Mouse (Mus musculus) kidney, adult 2 months (tissue): Measurements from ENCODE around the gene Ccr8. TPM values are rescaled to one million over a fixed set of nuclear protein-coding genes. Genes with fewer than 3 reads are reported as not detected.
A peak's percentile ranks its signal among the peaks of the same experiment; 100 is the strongest.

Experiments used
- DNase-seq: peaks from one replicate; pipeline ENCODE4 v3.0.0; 2021
- H3K27ac ChIP-seq: fragments of 200-500 bp; 2 replicates; pipeline ENCODE4 v1.5.1; 2012; ENCODE audit warnings: low read depth, low read length, control low read depth, inconsistent platforms; ENCODE audit not compliant: insufficient read depth
- H3K27me3 ChIP-seq: fragments of 200-500 bp; replicated peaks from 2 replicates; pipeline ENCODE4 v1.6.1; 2012; ENCODE audit warnings: mild to moderate bottlenecking, moderate library complexity, low read length, inconsistent platforms; ENCODE audit not compliant: control insufficient read depth, insufficient read depth
- H3K36me3 ChIP-seq: fragments of 200-500 bp; 2 replicates; pipeline ENCODE4 v1.6.1; 2012; ENCODE audit warnings: mild to moderate bottlenecking, moderate library complexity, low read length, inconsistent platforms; ENCODE audit not compliant: control insufficient read depth, insufficient read depth
- H3K4me1 ChIP-seq: fragments of 200-500 bp; 2 replicates; pipeline ENCODE4 v1.6.1; 2011; ENCODE audit warnings: low read length; ENCODE audit not compliant: control insufficient read depth, insufficient read depth
- H3K4me3 ChIP-seq: fragments of 200-500 bp; 2 replicates; pipeline ENCODE4 v1.5.1; 2011; ENCODE audit warnings: mild to moderate bottlenecking, low read depth, low read length, control low read depth; ENCODE audit not compliant: insufficient read depth
- CTCF ChIP-seq: fragments of 200-500 bp; conservative IDR thresholded peaks from 2 replicates; pipeline ENCODE4 v1.5.1; 2011; ENCODE audit warnings: low read depth, mild to moderate bottlenecking, control low read depth, low read length, moderate library complexity, mixed read lengths; ENCODE audit not compliant: insufficient read depth, insufficient read length
- POLR2A ChIP-seq: fragments of 200-500 bp; IDR thresholded peaks from one replicate; pipeline ENCODE4 v1.6.1; 2011; ENCODE audit warnings: low read depth, low read length, control low read depth
- WGBS: fragments of 180-500 bp; shearing (Covaris S2); methylation state at CpG from one replicate; pipeline ENCODE4 v1.1.7; 2018; 5-methylcytosine and 5-hydroxymethylcytosine counted together
- polyA plus RNA-seq: library from polyadenylated mRNA; depleted of rRNA; stranded (reverse); fragments of >200 nt; gene quantifications from 2 replicates; pipeline ENCODE4 v1.2.3, GENCODE M21; 2012

Gene Ccr8
- polyA plus RNA-seq, 1 experiment: 0.33 TPM

DNA sequence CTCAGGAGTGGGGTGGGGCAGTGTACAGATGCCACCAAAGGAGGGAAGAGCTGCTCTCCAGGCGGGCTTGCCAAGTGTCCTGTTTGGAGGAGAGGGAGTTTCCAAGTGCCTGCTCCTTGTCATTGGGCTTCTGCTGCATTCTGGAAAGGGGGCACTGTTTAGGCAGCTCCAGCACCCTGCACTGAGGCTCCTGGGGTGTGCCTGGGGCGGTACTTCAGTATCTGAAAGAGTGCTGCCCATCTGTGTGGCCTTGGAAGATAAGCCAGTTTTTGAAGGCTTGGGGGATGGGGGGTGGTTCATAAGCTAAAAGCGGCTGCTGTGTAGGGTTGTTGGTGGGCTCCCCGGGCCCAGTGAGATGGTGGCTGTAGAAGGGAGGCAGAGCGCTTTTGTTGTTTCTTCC, 23.7 kb downstream of the Ccr8 start:
- TF ChIP-seq CTCF (no peak), POLR2A (no peak)
- H3K4me3 ChIP-seq: no peak overlapping the region
- no peaks in the 10 kb centered on the region for H3K27me3 ChIP-seq
- H3K27ac ChIP-seq: no peak overlapping the region
- peaks cover 7% of the 10 kb centered on the region; the same call in 1 of the 2 replicates for H3K4me1 ChIP-seq
- WGBS: 87% methylated on average over 5 of the region's 5 CpGs
- no peaks in the 10 kb centered on the region for H3K36me3 ChIP-seq
- no peak for DNase-seq

DNA sequence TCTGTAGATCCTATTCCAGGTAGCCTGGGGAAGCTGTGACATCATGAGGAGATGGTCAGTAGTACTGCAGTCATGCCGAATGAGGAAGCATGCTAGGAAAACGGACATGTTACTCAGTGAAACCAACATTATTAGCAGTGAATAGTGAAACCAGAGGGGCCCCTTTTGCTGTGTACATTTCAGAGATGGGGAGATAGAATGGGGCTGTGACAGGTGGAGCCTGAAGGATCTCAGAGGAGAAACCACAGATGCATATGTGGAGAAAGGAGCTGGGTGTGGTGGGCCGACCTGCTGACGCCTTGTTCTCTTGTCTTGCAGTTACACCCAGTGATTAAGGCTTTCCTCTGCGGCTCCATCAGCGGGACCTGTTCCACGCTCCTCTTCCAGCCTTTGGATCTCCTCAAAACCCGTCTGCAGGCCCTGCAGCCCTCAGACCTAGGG, 24.3 kb downstream of the Ccr8 start:
- H3K27ac ChIP-seq: no peak overlapping the region
- H3K36me3 ChIP-seq: no peaks in the 10 kb centered on the region
- no peak for TF ChIP-seq POLR2A
- 85% methylated on average over 8 of the region's 8 CpGs for WGBS
- no peak overlapping the region for H3K4me3 ChIP-seq
- DNase-seq: peak; percentile 17
- peaks cover 4% of the 10 kb centered on the region; the same call in 1 of the 2 replicates for H3K4me1 ChIP-seq
- H3K27me3 ChIP-seq: no peaks in the 10 kb centered on the region

DNA sequence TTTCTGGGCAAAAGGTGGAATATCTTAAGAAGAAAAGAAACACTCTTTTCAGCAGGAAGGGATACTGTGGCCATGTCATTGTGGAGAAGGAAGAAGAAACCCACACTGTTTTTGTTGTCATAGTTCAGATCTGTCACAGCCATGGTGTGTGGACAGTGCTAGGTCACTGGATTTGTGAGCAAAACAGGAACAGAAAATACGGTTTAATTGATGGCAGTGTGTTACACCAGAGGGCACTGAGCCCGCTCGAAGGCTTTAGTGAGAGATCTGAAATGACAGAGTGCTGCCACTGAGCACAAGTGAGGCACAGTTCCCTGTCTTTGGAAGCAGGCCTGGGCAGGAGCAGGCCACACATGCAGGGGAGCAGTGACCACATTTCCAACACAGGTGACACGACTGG, 26.3 kb downstream of the Ccr8 start:
- TF ChIP-seq POLR2A (no peak), CTCF (no peak)
- H3K27ac ChIP-seq: no peak overlapping the region
- no peak overlapping the region for H3K4me3 ChIP-seq
- no peaks in the 10 kb centered on the region for H3K27me3 ChIP-seq
- 79% methylated on average over 4 of the region's 4 CpGs for WGBS
- no peaks in the 10 kb centered on the region for H3K4me1 ChIP-seq
- no peaks in the 10 kb centered on the region for H3K36me3 ChIP-seq
- no peak for DNase-seq

DNA sequence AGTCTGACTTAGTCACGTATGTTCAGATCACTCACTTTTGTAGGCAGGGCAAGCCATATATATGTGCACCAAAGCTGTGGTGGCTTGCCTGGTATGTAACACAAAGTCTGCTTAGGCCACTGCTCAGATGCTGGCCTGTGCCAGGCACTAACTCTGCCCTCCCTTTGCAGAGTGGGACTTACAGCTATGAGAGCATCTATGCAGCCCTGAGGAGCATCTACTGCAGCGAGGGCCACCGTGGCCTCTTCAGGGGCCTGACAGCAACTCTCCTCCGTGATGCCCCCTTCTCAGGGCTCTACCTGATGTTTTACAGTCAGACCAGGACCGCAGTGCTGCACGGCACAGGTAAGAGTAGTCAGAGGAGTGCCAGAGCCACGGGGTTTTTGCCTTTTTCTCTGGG, 28.6 kb downstream of the Ccr8 start:
- TF ChIP-seq CTCF: no peak
- no peak for TF ChIP-seq POLR2A
- no peak overlapping the region for H3K4me3 ChIP-seq
- no peaks in the 10 kb centered on the region for H3K36me3 ChIP-seq
- no peaks in the 10 kb centered on the region for H3K4me1 ChIP-seq
- DNase-seq: no peak
- H3K27ac ChIP-seq: no peak overlapping the region
- WGBS: 95% methylated on average over 7 of the region's 7 CpGs
- no peaks in the 10 kb centered on the region for H3K27me3 ChIP-seq

DNA sequence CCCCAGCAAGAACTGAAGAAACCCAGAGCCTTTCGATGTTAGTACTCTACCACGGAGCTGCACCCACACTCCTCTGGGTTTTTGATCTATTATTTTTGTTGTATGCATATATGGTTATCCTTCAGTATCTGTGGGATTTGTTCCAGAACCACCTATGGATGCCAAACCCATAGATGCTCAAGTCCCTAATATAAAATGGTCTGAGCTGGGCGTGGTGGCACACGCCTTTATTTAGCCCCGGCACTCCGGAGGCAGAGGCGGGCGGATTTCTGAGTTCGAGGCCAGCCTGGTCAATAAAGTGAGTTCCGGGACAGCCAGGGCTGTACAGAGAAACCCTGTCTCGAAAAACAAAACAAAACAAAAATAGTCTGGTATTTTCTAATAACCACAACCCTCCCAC, 35.0 kb downstream of the Ccr8 start:
- Histone ChIP-seq H3K4me1 (no peaks in the 10 kb centered on the region; the same call in 1 of the 2 replicates), H3K27ac (peak overlapping the region; percentile 82), H3K36me3 (peaks cover 2% of the 10 kb centered on the region), H3K27me3 (no peaks in the 10 kb centered on the region), H3K4me3 (peak overlapping the region; percentile 13; the same call in 1 of the 2 replicates)
- DNase-seq: no peak
- 52% methylated on average over 11 of the region's 11 CpGs for WGBS
- TF ChIP-seq CTCF: no peak
- no peak for TF ChIP-seq POLR2A

DNA sequence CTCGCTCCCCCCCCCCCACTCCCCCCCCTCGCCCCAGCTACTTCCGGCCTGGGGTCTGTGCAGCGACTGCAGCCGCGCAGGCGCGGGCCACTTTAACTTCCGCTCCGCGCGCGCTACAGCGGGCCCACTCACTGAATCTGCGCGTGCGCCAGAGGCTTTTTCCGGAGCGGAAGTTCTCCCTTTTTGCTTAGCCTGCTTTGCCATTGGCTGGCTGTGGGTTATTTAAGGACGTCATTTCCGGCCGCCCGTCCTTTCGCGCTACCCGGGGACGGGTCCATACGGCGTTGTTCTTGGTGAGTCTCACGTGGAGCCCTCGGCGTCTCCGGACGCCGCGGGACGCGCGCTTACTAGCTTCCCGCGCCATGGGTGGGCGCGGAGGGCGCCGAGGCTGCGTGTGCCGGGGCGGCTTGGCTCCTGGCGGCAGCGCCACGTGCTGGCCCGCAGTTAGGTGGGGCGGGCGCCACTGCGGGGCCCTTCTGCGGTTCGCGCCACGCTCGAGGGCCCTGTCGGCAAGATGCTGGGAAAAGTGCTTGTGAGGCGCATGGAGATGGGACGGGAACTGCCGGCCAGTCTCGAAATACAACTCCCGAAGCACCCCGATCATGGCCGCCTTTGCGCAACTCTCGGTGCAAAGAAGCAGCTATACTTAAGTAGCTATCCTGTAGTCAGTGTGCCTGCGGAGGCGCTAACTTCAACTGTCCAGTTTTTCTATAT, 35.8 kb downstream of the Ccr8 start, which contains the start of gene Rpsa:
Rpsa (plus strand) TSS at position 152 of the 714 bp plus-strand sequence.
- Histone ChIP-seq H3K27me3 (no peaks in the 10 kb centered on the region), H3K4me3 (peak within 1 kb of the TSS; percentile 66), H3K4me1 (no peaks in the 10 kb centered on the region; the same call in 1 of the 2 replicates), H3K36me3 (peaks cover 2% of the 10 kb centered on the region), H3K27ac (peak within 1 kb of the TSS; percentile 82)
- TF ChIP-seq CTCF (no peak), POLR2A (peak; percentile 86)
- WGBS: under 1% methylated on average over 71 of the region's 72 CpGs
- peak; percentile 98 for DNase-seq

DNA sequence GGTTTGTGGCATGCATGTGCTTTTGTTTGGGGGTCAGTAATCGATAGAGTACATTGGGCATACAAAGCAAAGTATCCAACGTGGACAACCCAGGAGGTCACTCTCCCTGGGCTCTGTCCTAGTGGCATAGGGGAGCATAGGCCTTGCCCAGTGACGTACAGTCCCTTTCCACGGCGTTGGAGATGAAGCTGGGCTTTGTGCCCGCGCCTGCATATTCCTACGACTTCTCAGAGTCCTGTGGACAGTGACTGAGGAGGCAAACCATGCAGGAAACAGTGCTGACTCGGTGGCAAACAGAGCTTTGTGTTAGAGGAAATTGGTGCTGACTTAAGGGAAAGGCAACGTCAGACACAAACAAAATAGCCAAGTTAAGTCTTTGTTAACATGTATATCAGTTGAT, 37.4 kb downstream of the Ccr8 start:
- H3K4me1 ChIP-seq: no peaks in the 10 kb centered on the region; the same call in 1 of the 2 replicates
- no peaks in the 10 kb centered on the region for H3K27me3 ChIP-seq
- TF ChIP-seq POLR2A: no peak
- no peak for TF ChIP-seq CTCF
- no peak overlapping the region for H3K4me3 ChIP-seq
- peaks cover 2% of the 10 kb centered on the region for H3K36me3 ChIP-seq
- no peak for DNase-seq
- WGBS: 54% methylated on average over 10 of the region's 10 CpGs
- no peak overlapping the region for H3K27ac ChIP-seq
